Mouse (Mus musculus) mouse embryonic stem cell (cell line): Measurements from ENCODE around the gene Aldh3b1.

ENCODE experiments used
- in situ Hi-C, 2 experiments: fragments of 300-500 bp; cut with MboI; formaldehyde crosslinking; loops; 1 replicate in 1 of 2; 3 replicates in 1 of 2; pipeline ENCODE4 v1.14.3; 2019 to 2020; ENCODE audit warnings: low sequenced_read_pairs in 2 of 2, low pct_unique_long_range_greater_than_20kb in 1 of 2, mixed read lengths in 1 of 2; ENCODE audit not compliant: unreplicated experiment in 1 of 2

Aldh3b1 gene

DNA sequence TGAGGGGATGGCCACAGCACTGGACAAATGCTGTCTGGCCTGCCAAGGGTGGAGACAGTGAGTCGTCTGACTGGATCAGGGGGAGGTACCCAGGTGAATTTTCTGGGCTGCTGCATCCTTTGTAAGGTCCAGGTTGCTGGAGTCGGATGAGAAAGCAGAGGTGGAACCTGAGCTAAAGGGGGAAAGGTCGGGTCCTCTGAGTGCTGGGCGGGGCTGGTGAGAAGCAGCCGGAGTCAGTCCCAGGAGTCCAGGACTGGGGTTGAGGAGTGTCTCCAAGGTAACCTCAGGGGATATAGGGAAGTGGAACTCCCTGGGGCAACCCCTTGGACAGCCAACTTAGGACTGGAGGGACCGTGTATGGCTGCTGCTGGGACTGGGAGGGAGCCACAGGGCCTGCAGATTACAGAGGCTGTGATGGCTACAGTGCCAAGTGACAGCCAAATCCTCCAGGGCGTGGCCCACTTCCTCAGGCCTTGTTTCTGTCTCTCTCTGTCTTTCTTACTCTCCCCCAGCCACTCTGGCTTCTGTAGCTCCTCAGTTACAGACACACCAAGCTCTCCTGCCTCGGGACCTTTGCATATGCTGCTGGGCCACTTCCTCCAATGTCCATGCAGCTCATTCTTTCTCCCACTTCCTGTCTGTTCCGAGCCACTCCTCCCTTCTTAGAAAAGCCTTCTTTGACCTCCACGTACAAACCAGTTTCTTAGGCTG is 6.8 kb downstream of the Aldh3b1 start:
- in situ Hi-C loops: no loop called here

DNA sequence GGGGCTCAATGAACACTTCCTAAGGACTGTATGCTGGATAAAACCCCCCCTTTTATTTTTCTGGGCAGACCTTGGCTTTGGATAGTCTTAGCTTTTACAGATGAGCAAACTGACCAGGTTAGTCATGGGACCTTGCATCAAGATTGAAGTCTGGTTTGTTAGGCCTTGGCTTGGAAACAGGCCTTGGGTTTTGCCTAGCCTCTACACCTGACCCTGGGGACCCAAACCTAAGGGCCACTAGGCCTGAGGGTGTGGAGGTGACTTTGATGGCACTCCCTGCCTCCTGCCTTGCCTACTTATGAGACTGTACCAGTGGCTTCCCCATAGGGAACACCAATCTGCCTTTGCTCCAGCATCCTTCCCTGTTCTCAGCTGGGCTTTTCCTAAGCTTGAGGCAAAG is 9.7 kb downstream of the Aldh3b1 start:
- in situ Hi-C loops: no loop called here

DNA sequence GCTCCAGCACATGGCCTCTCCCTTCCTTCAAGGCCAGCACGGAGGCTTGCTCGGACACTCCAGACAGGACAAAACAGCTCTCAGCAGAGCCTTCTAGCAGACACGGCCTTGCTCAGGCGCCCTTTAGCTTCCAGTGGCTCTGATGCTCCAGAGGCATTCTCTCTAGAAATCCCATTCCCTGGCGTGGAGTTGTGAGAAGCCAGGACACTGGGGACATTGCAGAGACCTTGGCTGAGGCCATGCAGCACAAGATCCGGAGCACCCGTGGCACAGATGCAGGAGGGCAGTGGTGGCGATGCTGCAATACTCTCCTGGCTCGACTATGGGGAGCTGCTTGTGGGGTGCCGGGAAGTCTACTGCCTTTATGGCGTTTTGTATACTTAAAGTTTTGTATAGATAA is 12.9 kb downstream of the Aldh3b1 start:
- in situ Hi-C loops: no loop called here

DNA sequence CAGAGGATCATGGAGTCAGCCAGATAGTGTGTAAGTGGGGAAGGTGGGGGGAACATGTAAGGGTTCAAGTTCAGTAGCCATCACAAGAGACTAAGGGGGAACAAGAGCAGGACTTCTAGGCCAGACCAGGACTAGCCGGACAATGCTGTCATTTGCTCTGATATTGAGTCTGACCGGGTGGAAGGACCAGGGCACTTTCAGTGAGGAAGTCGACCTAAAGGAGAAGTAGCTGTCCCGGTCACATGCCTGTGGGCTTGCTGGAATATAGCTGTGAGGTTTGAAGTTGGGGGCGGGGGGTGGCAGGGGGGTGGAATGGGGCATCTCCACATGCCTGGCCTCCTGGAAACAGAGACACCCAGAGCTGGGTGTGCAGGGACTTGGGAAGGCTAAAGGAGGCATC is 15.1 kb downstream of the Aldh3b1 start:
- in situ Hi-C loops: no loop called here

DNA sequence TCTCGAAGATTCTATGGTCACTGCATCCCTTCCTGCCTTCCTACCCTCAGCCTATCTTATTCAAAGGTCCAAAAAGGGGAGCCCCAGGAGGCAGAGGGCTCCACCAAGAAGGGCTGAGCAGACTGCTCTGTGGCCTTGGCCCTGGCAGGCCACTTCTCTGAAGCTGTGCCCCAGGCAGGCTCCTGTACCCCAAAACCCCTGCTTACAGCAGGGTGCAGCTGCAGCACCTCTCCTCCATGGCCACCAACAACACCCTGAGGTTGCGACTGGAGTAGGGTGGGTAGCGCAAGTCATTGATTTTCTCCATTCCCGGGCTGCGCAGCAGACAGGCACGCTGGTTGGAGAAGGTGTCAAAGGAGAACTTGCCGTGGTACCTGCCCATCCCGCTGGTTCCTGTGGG is 15.9 kb downstream of the Aldh3b1 start:
- in situ Hi-C loops: no loop called here

DNA sequence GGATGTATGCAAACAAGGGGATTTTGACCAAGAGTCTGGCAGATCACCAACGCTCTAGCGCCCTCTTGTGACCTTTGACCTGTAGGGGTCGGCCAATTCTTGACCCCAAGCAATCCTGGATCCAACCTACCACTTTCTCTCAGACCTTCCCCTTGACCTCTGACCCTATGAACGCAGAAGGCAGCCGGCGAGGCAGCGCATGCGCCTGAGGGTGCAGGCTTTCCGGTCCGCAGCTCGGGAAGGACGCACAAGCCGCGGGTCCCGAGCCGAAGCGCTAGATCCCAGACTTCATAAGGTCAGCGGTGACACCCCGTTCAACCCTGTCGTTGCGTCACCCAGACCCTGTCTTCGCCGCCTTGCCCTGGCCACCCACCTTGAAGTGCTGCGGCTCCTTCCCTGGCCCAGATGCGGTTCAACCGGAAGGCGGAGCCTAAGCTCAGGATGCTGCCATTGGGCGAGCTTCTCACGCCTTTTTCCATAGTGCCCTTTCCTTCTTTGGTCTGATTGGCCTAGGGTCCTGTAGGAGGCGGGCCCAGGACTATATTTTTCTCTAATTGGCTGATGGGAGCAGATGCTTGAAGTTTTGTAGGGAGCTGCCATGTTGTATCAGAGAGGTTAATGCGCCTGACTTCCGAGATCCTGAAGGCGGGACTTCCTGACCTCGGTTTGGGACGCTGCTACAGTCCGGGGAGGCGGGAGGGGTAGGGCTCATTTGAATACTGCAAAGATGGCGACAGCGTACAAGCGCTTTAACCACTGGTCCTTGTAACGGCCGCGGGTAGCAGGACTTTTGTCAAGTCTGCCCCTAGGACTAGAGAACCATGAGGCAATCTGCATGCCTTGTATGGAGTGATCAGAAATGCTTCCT is 17.0 kb downstream of the Aldh3b1 start, which contains the start of gene Ndufs8:
Ndufs8 (minus strand) TSS at position 438 of the 868 bp plus-strand sequence.
- in situ Hi-C loops: no loop called here

DNA sequence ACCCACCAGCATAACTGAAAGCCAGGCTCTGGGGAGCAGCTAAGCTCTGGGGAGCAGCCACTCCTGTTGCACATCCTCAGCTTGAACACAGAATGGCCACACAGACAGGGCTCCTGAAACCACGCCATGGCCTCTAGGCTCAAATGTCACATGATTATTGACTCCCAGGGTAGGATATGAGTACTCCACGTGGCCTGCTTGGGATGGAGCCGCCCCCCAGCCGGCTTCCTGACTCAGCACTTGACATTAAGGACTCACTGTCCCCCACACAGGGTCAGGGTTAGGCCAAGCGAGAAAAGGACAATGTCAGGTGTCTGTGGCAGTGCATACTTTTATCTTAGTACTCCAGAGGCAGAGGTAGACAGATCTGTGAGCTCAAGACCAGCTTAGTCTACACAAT is 19.4 kb downstream of the Aldh3b1 start:
- in situ Hi-C loops: no loop called here

DNA sequence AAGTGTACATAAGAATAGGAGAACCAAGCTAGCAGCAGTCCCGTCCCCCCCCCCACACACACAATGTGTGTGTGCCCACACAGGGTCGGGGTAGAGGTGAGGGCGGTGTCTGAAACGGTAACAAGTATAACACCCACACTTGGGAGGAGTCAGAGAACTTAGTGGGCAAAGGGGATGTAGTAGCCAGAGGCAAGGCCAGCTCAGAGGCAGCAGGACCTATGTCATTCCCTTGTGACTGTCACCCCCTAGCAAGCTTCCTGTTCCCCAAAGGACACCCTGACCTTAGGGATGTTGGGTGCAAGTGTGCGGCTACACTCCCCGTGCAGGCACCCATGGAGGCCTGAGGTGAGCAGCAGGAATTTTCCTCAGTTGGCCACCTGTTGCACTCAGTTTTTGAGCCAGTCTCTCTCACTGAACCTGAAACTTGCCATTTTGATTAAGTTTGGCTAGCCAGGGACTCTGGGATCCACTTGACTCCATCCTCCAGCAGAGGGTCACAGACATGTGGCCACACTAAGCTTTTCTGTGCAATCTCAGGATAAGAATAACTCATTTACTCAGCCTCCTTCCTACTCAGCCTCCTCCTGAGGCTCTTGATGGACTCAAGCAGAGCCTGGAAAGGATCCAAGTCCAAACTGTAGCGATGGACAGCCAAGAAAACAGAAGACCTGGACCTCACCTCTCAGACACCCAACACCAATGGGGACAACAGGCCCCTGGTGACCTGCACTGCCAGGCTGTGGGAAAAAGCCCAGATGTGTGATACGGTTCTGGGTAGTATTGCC is 21.5 kb downstream of the Aldh3b1 start:
- in situ Hi-C loops: no loop called here

DNA sequence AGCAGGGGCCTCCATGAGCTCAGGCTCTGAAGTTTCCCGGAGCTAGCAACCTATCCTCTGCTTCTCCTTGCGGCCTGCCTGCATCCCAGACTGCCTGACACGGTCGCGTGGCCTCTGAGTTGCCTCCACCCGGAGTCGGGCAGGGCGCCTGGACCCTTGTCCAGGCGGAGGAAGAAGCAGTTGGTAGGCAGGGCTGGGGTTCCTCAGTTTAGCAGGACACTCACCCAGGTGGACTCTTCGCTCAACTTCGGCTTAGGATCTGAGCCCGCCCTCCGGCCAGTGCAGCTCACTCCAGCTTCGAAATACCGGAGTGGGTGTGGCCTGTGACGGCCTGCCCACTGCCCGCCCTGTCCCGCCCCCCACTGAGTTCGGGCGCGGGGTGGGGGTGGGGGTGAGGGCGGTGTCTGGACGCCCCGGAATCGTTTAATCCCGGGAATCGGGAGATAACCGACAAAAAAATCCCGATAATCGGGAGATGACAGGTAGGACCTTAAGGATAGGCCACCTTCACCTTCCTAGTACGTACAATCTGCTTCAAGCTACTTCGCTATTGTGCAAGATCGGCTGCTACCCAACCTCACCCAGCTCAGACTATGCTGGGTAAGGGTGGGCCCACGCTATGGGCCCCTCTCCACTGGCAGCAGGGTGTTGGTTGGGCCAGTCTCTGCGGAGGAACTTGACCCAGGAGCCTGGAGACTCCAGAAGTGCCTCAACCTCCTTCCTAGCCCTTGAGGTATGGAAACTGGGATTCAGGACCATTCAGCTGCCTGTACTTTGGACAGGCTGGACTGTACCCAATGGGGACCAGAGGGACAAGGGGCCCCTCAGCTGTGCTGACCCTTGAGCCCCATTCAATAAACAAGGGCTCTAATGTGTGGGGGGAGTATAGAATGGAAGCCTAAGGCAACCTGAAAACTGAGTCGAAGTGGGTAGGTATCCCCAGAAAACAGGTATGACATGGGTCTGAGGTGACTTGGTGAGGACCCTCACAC is 22.5 kb downstream of the Aldh3b1 start, which contains the start of gene Tcirg1:
Tcirg1 (minus strand) TSS at position 339 of the 992 bp plus-strand sequence.
- in situ Hi-C loops: no loop called here

DNA sequence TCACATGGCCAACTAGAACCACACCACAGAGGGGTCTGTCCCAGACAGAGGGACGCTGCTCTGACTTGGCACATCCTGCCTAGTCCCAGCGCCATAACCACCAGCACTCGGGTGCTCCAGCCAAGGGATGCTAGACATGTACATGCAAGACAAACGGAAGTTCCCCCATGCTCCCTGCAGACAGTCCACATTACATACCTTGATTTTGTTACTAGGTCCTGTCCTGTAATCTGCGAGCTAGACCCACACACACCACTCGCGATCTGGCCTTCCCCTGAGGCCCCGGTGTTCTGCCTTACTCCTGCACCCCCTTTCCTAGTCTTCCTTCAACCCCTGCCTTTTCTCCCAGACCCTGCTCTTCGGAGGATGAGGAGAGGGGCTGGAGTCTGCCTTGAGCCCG is 23.3 kb downstream of the Aldh3b1 start:
- in situ Hi-C loops: no loop called here

DNA sequence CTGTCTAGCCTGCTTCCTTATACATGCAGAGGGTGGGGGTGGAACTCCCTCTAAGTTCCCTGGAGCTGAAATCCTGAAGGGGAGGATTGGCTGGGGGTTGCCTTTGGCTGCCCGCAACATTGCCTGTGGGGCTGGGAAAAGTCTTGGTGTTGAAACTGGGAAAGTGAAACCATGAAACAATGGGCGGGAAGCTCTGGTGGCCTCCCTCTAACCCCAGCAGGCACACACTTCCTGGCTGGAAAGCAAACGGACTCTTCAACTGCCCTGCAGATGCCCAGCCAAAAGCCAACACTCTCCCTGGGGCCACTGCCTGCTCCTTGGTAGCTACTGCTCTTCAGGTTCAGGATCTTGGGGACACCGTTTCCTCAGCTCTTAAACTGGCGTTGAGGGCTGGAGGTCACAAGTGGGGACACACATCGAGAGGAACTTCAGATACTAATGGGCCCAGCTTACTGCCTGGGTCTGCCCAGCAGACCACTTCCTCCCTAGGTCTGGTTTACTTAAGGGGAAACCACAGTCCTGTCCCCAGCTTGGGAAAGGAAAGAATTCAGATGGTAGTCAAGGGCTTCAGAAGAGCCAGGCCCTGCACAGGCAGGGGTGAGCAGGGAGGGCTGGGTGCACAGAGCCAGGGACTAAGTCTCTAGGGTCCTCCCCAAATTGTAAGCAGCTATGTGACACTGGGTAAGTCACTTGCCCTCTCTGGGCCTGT is 24.2 kb downstream of the Aldh3b1 start:
- in situ Hi-C loops: no loop called here

DNA sequence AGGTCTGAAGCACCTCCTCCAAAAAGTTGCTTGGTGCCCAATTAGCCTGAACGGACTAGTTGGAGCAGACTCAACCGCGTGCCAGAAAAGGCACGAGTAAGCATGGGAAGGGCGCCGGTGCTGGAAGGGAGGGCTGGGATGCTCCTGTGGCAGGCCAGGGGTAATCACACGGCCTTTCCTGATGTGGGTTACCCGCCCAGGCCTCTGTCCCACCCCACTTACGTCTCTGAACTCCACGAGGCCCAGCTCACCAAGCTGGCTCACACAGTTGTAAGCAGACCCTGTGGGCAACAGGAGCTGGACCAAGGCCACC is 25.3 kb downstream of the Aldh3b1 start:
- in situ Hi-C loops: no loop called here

DNA sequence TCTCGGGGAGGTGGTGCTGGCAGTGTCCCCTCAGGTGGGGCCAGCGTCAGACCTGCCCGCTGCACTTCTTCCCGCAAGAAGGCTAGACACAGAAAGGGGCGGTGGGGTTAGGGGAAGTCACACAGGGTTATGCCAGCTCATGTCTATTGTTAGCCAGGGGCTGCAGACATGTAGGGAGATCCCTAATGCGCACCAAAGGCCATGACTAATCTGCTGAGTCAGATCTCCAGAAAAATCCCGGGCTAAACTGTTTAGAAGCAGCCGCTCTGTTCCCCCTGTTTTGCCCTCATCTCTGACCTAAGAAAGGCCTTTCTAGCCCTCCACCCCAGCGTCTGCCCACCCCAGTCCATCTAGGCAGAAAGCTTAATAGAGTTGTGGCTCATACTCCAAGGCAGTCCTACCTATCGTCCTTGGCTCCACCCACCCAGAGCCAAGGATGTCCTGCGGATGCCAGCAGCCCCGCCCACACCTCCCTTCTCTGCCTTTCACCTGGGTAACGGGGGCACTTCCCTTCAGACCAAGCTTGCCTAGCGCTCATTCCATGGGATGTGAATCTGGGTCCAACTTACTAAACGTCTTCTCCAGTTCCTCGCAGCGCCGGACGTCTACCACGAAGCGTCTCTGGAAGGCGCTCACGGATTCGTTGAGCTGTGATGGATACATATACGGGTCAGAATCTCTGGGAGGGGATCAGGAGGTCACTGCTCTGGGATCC is 25.8 kb downstream of the Aldh3b1 start:
- in situ Hi-C loops: no loop called here

DNA sequence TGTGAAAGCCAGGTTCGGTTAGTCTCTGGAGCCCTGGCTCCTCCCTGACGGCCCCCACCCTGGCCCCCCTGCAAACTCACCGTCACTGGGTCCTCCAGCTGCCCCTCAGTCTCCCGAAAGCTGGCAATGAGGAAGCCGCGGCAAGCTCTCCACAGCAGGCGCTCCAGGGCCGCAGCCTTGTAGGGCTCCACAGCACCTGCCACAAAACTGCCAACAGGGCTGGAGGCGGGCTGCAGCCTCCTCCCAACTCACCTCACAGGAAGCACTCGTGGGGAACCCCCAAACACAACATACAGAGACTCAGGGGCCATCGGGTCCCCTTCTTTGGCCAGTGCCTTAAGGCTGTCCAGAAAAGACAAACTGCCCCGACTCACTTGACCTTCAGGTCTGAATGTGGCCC is 26.6 kb downstream of the Aldh3b1 start:
- in situ Hi-C loops: no loop called here

DNA sequence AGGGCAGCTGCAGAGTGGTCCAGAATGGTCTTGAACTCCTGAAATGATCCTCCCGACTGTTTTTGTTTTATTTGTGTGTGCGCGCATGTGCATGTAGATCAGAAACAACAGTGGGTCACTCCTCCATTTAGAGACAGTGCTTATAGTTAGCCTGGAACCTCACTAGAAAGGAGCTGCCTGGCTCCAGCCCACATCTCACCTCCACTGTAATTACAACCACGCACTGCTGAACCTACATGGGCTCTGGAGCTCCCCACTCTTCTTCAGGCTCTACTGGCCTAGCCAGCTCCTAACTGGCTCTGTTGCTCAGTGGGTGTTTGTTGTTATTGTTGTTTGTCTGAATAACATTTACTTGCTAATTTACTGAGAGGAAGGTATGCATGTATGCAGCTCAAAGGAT is 30.0 kb downstream of the Aldh3b1 start:
- in situ Hi-C loops: no loop called here

DNA sequence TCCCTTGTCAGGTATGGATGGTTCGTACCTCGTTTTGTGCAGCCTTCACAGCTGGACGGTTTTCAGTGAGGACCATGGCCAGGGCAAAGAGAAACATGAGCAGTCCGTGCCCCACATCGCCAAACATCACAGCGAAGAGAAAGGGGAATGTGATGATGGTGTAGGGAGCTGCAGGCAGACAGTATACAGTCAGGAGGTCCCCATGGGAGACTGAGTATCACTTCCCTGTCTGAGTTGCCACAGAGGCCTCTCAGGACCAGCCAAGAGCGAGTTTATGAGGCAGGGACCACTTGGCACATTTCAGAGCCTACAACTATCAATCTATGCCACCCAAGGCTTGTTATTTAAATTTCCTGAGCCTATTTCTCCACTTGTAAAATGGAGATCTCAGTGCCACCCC is 30.7 kb downstream of the Aldh3b1 start:
- in situ Hi-C loops: no loop called here

DNA sequence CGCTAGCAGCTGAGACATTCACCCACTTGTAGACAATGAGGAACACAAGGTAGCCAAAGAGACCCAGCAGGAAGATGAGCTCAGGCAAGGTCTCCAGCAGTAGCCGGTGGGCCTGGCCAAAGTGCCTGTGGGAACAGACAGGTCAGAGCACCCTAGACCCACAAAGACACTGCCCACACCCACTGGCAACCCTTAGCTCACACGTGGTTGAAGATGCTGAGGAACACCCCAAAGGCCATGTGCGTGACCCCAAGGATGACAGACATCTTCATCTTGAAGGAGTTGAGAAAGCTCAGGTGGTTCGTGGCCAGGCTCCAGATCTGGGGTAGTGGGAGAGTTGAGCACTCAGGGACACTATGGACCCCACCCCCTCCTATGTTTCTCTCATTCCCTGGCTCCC is 32.1 kb downstream of the Aldh3b1 start:
- in situ Hi-C loops: no loop called here
